Mouse (Mus musculus): ENCODE measurements at regions not wholly inside any gene's neighbourhood (a gene's known extent, or its start where the extent isn't known, plus 50 kb on each side); places are given as distances from the start of the nearest gene placed in this dataset.

- TF ChIP-seq CTCF (IDR thresholded peaks at IDR 0.05; ENCODE audit: low read depth, low read length) (no peak), POLR2A (IDR thresholded peaks at IDR 0.05; ENCODE audit: extremely low read depth, insufficient read depth, low read length) (no peak)
Measured at GRCm38 (mm10) chr11:6898357-6899097, 61.1 kb upstream of the Gm11983 start.
